Mouse (Mus musculus) heart, embryonic 16.5 days (tissue): ENCODE measurements at regions not wholly inside any gene's neighbourhood (a gene's known extent, or its start where the extent isn't known, plus 50 kb on each side); places are given as distances from the start of the nearest gene placed in this dataset.

Source experiments
- ATAC-seq: fragments of 200-750 bp; cut with Nextera tagmentation; replicated peaks from 2 replicates; pipeline ENCODE4 v1.8.0; 2017; ENCODE audit warnings: moderate number of reproducible peaks; ENCODE audit not compliant: insufficient read depth, low FRiP score; ENCODE audit errors: extremely low read depth
- H3K27ac ChIP-seq: fragments of 300-500 bp; sonication (generic); 2 replicates; pipeline ENCODE4 v1.5.1; 2014; ENCODE audit warnings: mild to moderate bottlenecking, low read length, control low read depth, moderate library complexity
- H3K27me3 ChIP-seq: fragments of 300-500 bp; sonication (generic); 2 replicates; pipeline ENCODE4 v1.6.1; 2014; ENCODE audit warnings: low read length, mixed read lengths; ENCODE audit not compliant: control insufficient read depth, insufficient read depth
- H3K36me3 ChIP-seq: fragments of 300-500 bp; sonication (generic); 2 replicates; pipeline ENCODE4 v1.6.1; 2014; ENCODE audit not compliant: control insufficient read depth, insufficient read depth
- H3K4me1 ChIP-seq: fragments of 300-500 bp; sonication (generic); 2 replicates; pipeline ENCODE4 v1.6.1; 2014; ENCODE audit warnings: low read length, mixed read lengths; ENCODE audit not compliant: control insufficient read depth, insufficient read depth
- H3K4me2 ChIP-seq: fragments of 300-500 bp; sonication (generic); 2 replicates; pipeline ENCODE4 v1.6.1; 2014; ENCODE audit warnings: low read depth, mild to moderate bottlenecking, control low read depth, low read length
- H3K4me3 ChIP-seq: fragments of 300-500 bp; sonication (generic); 2 replicates; pipeline ENCODE4 v1.5.1; 2014; ENCODE audit warnings: mild to moderate bottlenecking, control low read depth, low read length
- H3K9ac ChIP-seq: fragments of 300-500 bp; sonication (generic); 2 replicates; pipeline ENCODE4 v1.6.1; 2014; ENCODE audit warnings: low read length, control low read depth
- H3K9me3 ChIP-seq: fragments of 300-500 bp; sonication (generic); replicated peaks from 2 replicates; pipeline ENCODE4 v1.6.1; 2016; ENCODE audit warnings: low read length; ENCODE audit not compliant: control insufficient read depth
- WGBS: fragments of 180-500 bp; shearing (Covaris S2); extraction: QIAGEN DNeasy Blood & Tissue Kit; methylation state at CpG from one replicate; pipeline ENCODE4 v1.1.7; 2014; 5-methylcytosine and 5-hydroxymethylcytosine counted together

DNA sequence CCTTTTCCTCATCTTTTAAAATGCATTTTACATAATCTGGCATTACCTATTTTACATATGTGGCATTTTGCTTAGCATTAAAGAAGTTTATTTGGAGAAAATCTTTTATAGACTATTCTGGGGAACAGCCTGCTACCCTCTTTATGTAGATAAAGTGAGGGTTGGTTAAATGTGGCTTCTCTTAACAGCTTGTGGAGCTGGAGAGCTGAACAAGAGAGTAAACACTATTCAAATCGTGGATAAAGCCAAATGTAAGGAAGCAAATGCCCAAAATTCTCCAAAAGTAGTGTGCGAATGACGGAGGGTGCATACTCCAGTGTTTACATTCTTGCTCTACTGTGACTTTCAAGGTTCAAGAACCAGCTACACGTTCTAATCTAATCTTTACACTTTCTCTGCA is 833.9 kb upstream of the Tenm2 start:
- Histone ChIP-seq H3K27me3 (no peaks in the 10 kb centered on the region), H3K27ac (no peak overlapping the region), H3K9me3 (no peaks in the 10 kb centered on the region), H3K9ac (no peak overlapping the region), H3K36me3 (no peaks in the 10 kb centered on the region), H3K4me3 (no peak overlapping the region), H3K4me1 (0 out of 2 replicates have a peak, but pooled peaks cover 2% of the 10 kb centered on the region), H3K4me2 (no peak overlapping the region)
- ATAC-seq = no peak
- WGBS = 66% methylated on average over 4 of the region's 4 CpGs

DNA sequence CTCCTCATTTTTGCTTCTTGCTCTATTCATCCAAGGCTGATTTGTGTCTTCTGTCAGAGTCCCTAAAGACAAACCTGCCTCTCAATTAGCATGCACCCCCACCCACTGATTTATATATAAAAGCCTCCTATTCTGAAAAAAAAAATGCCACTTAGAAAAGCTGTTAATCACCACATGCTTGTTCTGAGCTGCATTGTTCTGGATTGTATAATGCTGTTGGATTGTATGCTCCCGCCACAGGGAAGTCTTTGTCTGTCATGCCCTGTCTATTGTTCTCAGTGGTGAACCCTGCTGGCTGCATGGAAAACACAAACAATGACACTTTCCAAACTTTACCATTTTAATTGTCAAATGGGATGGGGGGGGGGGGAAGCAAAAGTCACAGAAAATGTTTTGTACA is 831.9 kb upstream of the Tenm2 start:
- 43% methylated on average over 1 of the region's 1 CpGs for WGBS
- Histone ChIP-seq H3K36me3 (no peaks in the 10 kb centered on the region), H3K9ac (no peak overlapping the region), H3K27me3 (no peaks in the 10 kb centered on the region), H3K4me3 (no peak overlapping the region), H3K4me1 (0 out of 2 replicates have a peak, but pooled peaks cover 2% of the 10 kb centered on the region), H3K4me2 (no peak overlapping the region), H3K27ac (no peak overlapping the region), H3K9me3 (no peaks in the 10 kb centered on the region)
- ATAC-seq = no peak

- no peaks in the 10 kb centered on the region for H3K9me3 ChIP-seq
- H3K9ac ChIP-seq = no peak overlapping the region
- H3K27ac ChIP-seq = 0 out of 2 replicates have a peak overlapping the region, but pooled peaks have one; percentile 51
- ATAC-seq = no peak
- no peak overlapping the region for H3K4me3 ChIP-seq
- no peaks in the 10 kb centered on the region for H3K36me3 ChIP-seq
- H3K4me2 ChIP-seq = no peak overlapping the region
- H3K4me1 ChIP-seq = 0 out of 2 replicates have a peak, but pooled peaks cover 2% of the 10 kb centered on the region
- H3K27me3 ChIP-seq = no peaks in the 10 kb centered on the region
- WGBS = 47% methylated on average over 5 of the region's 5 CpGs
These were observed 830.3 kb upstream of the Tenm2 start for GRCm38 (mm10) chr11:38066091-38066490.

GRCm38 (mm10) chr11:38060105-38060504 is 824.3 kb upstream of the Tenm2 start:
- H3K27ac ChIP-seq = no peak overlapping the region
- no peaks in the 10 kb centered on the region for H3K27me3 ChIP-seq
- H3K4me3 ChIP-seq = no peak overlapping the region
- 38% methylated on average over 2 of the region's 2 CpGs for WGBS
- no peak overlapping the region for H3K9ac ChIP-seq
- H3K4me1 ChIP-seq = no peaks in the 10 kb centered on the region
- no peak overlapping the region for H3K4me2 ChIP-seq
- H3K9me3 ChIP-seq = no peaks in the 10 kb centered on the region
- H3K36me3 ChIP-seq = no peaks in the 10 kb centered on the region
- ATAC-seq = no peak

DNA sequence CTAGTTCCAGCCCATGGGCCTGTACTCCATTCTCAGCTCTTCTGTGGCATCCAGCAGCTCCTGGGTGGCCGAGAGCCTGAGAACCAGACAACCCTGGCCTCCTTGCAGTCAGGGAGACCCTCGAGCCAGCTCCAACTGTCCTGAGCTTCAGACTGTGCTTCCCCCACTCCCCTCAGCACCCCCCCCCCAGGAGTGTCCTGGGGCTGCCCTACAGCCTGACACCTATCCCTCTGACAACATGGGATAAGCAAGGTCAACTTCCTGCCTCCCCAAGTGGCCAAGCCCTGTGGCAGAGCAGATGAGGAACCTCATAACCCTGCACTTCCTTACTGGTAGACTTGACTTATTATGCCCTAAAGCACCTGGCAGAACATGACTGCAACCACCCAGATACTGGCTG is 823.1 kb upstream of the Tenm2 start:
- no peak for ATAC-seq

DNA sequence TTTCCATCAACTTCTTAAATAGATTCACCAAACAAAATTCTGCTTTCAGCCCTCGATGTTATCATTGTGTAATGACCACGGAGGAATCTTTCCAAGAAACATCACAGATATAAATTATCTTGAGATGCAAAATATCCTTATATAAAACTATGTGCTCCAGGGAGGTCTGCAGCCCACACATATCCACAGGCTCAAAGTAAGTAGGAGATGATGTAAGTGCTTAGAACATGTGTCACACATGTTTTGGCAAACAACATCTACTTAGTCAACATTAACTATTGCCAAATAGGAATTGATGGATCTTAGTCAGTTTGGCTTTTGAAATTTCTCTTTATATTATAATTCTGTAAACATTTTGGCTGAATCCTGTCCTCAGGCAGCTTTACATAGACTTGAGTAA is 800.8 kb upstream of the Tenm2 start:
- 54% methylated on average over 2 of the region's 2 CpGs for WGBS
- no peak overlapping the region for H3K9ac ChIP-seq
- H3K4me3 ChIP-seq = no peak overlapping the region
- no peaks in the 10 kb centered on the region for H3K9me3 ChIP-seq
- no peaks in the 10 kb centered on the region for H3K4me1 ChIP-seq
- no peak overlapping the region for H3K27ac ChIP-seq
- H3K4me2 ChIP-seq = no peak overlapping the region
- H3K36me3 ChIP-seq = no peaks in the 10 kb centered on the region
- no peak for ATAC-seq
- no peaks in the 10 kb centered on the region for H3K27me3 ChIP-seq

More for the DNA sequence above, 823.1 kb upstream of the Tenm2 start:
- no peak overlapping the region for H3K4me2 ChIP-seq
- H3K4me3 ChIP-seq = no peak overlapping the region
- no peaks in the 10 kb centered on the region for H3K36me3 ChIP-seq
- no peaks in the 10 kb centered on the region for H3K4me1 ChIP-seq
- H3K9ac ChIP-seq = no peak overlapping the region
- no peaks in the 10 kb centered on the region for H3K9me3 ChIP-seq
- H3K27me3 ChIP-seq = no peaks in the 10 kb centered on the region
- WGBS = 54% methylated on average over 2 of the region's 2 CpGs
- H3K27ac ChIP-seq = no peak overlapping the region

DNA sequence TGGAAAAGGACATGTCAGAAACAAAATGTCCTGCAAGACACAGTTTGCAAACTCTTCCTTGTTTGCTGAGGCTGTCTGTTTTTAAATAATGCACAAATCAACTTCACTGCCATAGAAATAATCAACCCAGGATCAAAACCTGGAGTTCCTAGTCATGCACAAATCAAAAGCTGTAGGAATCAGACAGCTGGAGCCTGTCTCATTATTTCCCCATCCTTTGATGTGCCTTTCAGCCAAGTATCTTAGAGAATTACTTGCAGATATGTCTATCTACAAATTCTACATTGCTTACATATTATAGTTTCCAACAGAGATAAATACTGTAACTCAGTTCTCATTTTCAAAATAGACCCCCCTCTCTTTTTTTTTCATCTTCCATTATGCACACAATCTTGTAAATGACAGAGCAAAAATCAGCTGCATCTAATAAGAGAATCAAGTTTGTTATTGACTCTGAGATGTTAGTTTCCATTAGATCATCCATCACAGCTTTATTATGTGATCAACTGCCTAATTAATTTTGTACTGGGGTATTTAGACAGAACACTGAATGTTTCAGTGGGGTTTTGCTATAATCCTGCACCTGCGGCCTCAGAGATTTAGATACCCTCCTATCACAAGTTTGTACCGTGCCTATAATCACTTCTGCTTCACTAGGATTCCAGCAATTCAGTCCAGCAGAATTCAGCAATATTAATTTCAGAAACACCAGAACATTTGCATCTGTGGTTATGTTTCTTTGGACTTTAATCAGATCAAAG is 798.9 kb upstream of the Tenm2 start:
- H3K27me3 ChIP-seq = no peaks in the 10 kb centered on the region
- H3K4me2 ChIP-seq = no peak overlapping the region
- WGBS = 72% methylated on average over 2 of the region's 2 CpGs
- ATAC-seq = no peak
- H3K27ac ChIP-seq = no peak overlapping the region
- no peaks in the 10 kb centered on the region for H3K4me1 ChIP-seq
- H3K36me3 ChIP-seq = no peaks in the 10 kb centered on the region
- no peak overlapping the region for H3K9ac ChIP-seq
- no peak overlapping the region for H3K4me3 ChIP-seq
- no peaks in the 10 kb centered on the region for H3K9me3 ChIP-seq

GRCm38 (mm10) chr11:38021704-38022103 is 785.9 kb upstream of the Tenm2 start:
- Histone ChIP-seq H3K27ac (no peak overlapping the region), H3K27me3 (no peaks in the 10 kb centered on the region), H3K4me3 (no peak overlapping the region), H3K9ac (no peak overlapping the region), H3K36me3 (no peaks in the 10 kb centered on the region), H3K4me1 (no peaks in the 10 kb centered on the region), H3K4me2 (no peak overlapping the region), H3K9me3 (no peaks in the 10 kb centered on the region)
- ATAC-seq = no peak

DNA sequence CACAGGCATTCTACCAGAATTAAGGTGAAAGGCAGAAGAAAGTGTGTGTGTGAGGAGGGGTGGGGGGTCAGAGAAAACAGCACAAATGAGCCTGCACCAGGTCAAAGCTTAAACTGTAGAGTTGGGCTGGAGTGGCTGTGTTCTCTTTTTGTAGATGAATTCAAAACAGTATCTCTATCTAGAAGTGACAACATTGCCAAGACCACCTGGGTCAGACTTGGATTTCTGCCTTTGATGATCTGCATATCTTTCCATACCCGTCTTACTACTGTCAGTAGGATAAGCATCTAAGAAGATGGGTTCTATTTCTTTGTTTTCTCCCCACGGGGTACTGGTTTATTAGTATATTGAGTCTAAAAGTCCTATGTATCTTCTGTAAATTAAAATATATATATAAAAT is 742.4 kb upstream of the Tenm2 start:
- Histone ChIP-seq H3K9me3 (no peaks in the 10 kb centered on the region), H3K36me3 (no peaks in the 10 kb centered on the region), H3K4me3 (no peak overlapping the region), H3K4me2 (no peak overlapping the region), H3K27me3 (no peaks in the 10 kb centered on the region), H3K27ac (no peak overlapping the region), H3K9ac (no peak overlapping the region), H3K4me1 (no peaks in the 10 kb centered on the region)
- ATAC-seq = no peak
- 70% methylated on average over 2 of the region's 2 CpGs for whole genome bisulfite sequencing
